Mouse (Mus musculus) hindbrain, embryonic 12.5 days (tissue): Measurements from ENCODE around the gene Dact2. TPM values are rescaled to one million over a fixed set of nuclear protein-coding genes. Genes with fewer than 3 reads are reported as not detected.
A peak's percentile ranks its signal among the peaks of the same experiment; 100 is the strongest.

Source experiments
- ATAC-seq: fragments of 200-750 bp; cut with Nextera tagmentation; 2 replicates; pipeline ENCODE4 v1.8.0; 2017; ENCODE audit warnings: moderate TSS enrichment; ENCODE audit not compliant: low FRiP score
- H3K27ac ChIP-seq: fragments of 300-500 bp; sonication (generic); 2 replicates; pipeline ENCODE4 v1.5.1; 2016; ENCODE audit warnings: mild to moderate bottlenecking
- H3K27me3 ChIP-seq: fragments of 300-500 bp; sonication (generic); 2 replicates; pipeline ENCODE4 v1.6.1; 2016; ENCODE audit warnings: mild to moderate bottlenecking
- H3K36me3 ChIP-seq: fragments of 300-500 bp; sonication (generic); 2 replicates; pipeline ENCODE4 v1.6.1; 2016; ENCODE audit warnings: mild to moderate bottlenecking
- H3K4me1 ChIP-seq: fragments of 300-500 bp; sonication (generic); 2 replicates; pipeline ENCODE4 v1.6.1; 2016
- H3K4me2 ChIP-seq: fragments of 300-500 bp; sonication (generic); replicated peaks from 2 replicates; pipeline ENCODE4 v1.6.1; 2016; ENCODE audit warnings: mild to moderate bottlenecking
- H3K4me3 ChIP-seq: fragments of 300-500 bp; sonication (generic); 2 replicates; pipeline ENCODE4 v1.5.1; 2016; ENCODE audit warnings: mild to moderate bottlenecking
- H3K9ac ChIP-seq: fragments of 300-500 bp; sonication (generic); 2 replicates; pipeline ENCODE4 v1.6.1; 2016; ENCODE audit warnings: mild to moderate bottlenecking, moderate library complexity
- H3K9me3 ChIP-seq: fragments of 300-500 bp; sonication (generic); replicated peaks from 2 replicates; pipeline ENCODE4 v1.6.1; 2016; ENCODE audit warnings: mild to moderate bottlenecking
- WGBS: fragments of 180-500 bp; shearing (Covaris S2); methylation state at CpG from one replicate; pipeline ENCODE4 v1.1.7; 2016; 5-methylcytosine and 5-hydroxymethylcytosine counted together
- polyA plus RNA-seq: library from polyadenylated mRNA; unstranded; fragments of >200 nt; fragmentation: Nextera tagmentation; extraction: Ambion mirVana; gene quantifications from 2 replicates; pipeline ENCODE4 v1.2.1, GENCODE M21; 2016

Gene Dact2
- 1.0 and 1.3 TPM in 2 replicates for polyA plus RNA-seq

- Histone ChIP-seq H3K9me3 (no peaks in the 10 kb centered on the region), H3K27me3 (peaks cover 80% of the 10 kb centered on the region), H3K36me3 (no peaks in the 10 kb centered on the region), H3K9ac (peak within 1 kb of the TSS; percentile 68), H3K4me1 (peaks cover 32% of the 10 kb centered on the region), H3K4me2 (peak within 1 kb of the TSS; percentile 97), H3K27ac (no peak within 1 kb of the TSS), H3K4me3 (peak within 1 kb of the TSS; percentile 61)
- 49% methylated on average over 13 of the region's 13 CpGs for WGBS
- ATAC-seq, result no peak
Measured at GRCm38 (mm10) chr17:14204061-14204460, at the start of gene Dact2. TSS of gene Dact2 (minus strand) at chr17:14204304.

- 79% methylated on average over 7 of the region's 7 CpGs for WGBS
- H3K4me3 ChIP-seq, result no peak overlapping the region
- no peaks in the 10 kb centered on the region for H3K4me1 ChIP-seq
- 0 out of 2 replicates have a peak, but pooled peaks cover 2% of the 10 kb centered on the region for H3K27me3 ChIP-seq
- H3K4me2 ChIP-seq, result no peak overlapping the region
- H3K9ac ChIP-seq, result no peak overlapping the region
- H3K9me3 ChIP-seq, result no peaks in the 10 kb centered on the region
- H3K36me3 ChIP-seq, result no peaks in the 10 kb centered on the region
- ATAC-seq, result no peak
- no peak overlapping the region for H3K27ac ChIP-seq
Measured at GRCm38 (mm10) chr17:14252456-14252855, 48.4 kb upstream of the Dact2 start.

DNA sequence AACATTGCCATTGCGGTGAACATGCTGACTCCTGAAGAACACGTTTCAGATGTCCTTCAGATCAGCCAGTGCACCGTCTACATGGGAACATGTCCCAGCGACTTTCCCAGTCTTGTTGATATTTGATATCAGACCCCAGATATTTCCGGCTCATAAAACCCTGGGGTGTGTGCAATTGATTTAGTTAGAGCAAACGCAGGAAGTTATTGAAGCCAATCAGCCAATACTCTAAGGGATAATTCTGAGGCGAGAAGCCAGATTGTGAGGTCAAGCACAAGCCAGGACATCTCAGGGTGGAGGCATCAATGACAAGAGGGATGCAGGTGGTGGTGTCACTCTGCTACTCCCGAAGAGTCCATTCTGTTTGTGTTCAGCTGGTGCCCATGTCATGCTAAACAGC, 46.3 kb upstream of the Dact2 start:
- 0 out of 2 replicates have a peak, but pooled peaks cover 3% of the 10 kb centered on the region for H3K27me3 ChIP-seq
- no peaks in the 10 kb centered on the region for H3K4me1 ChIP-seq
- no peak overlapping the region for H3K4me3 ChIP-seq
- no peak overlapping the region for H3K4me2 ChIP-seq
- no peaks in the 10 kb centered on the region for H3K9me3 ChIP-seq
- H3K36me3 ChIP-seq, result no peaks in the 10 kb centered on the region
- ATAC-seq, result no peak
- no peak overlapping the region for H3K9ac ChIP-seq
- H3K27ac ChIP-seq, result no peak overlapping the region
- WGBS, result 84% methylated on average over 8 of the region's 8 CpGs

DNA sequence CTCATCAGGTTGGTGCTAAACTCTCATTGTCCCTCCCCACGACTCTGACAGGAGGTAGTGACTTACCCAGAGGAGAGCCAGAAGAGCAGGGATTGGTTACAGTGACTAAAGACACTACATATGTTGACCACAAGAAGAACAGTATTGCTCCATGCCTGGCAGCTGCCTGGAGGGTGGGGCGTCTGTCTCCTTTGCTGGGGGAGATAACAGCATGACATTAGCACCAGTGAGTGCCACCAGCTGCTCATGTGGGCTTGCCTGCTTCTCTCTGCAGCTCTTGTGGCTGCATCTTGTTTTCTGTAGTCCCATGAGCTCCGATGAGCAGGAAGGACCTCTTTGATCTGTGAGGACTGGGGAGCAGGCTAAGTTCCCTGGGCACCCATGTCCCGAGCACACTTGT, 45.5 kb upstream of the Dact2 start:
- H3K4me1 ChIP-seq, result no peaks in the 10 kb centered on the region
- no peak for ATAC-seq
- 73% methylated on average over 4 of the region's 4 CpGs for WGBS
- H3K9ac ChIP-seq, result no peak overlapping the region
- no peaks in the 10 kb centered on the region for H3K9me3 ChIP-seq
- H3K4me2 ChIP-seq, result no peak overlapping the region
- no peaks in the 10 kb centered on the region for H3K36me3 ChIP-seq
- peaks cover 3% of the 10 kb centered on the region; the same call in 1 of the 2 replicates for H3K27me3 ChIP-seq
- H3K4me3 ChIP-seq, result no peak overlapping the region
- no peak overlapping the region for H3K27ac ChIP-seq

DNA sequence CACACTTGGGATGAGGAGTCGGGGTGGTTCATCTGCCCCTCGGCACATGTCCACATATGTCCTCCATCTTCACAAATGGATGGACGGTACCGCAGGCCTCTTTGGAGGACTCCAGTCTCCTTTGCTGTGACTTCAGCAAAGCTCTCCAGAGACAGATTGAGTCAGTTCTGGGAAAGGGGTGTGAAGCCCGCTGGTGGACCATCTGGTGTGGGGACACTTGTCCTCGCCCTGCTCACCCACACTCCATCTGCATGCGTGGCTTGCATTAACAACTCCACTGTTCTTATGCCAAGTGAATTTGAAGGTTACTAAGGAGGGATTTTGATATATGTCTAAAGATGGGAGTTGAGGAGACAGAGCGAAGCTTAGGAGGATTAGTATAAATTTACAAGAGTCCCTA, 43.8 kb upstream of the Dact2 start:
- Histone ChIP-seq H3K4me1 (no peaks in the 10 kb centered on the region), H3K9me3 (no peaks in the 10 kb centered on the region), H3K36me3 (no peaks in the 10 kb centered on the region), H3K27me3 (peaks cover 3% of the 10 kb centered on the region), H3K9ac (no peak overlapping the region), H3K27ac (no peak overlapping the region), H3K4me2 (no peak overlapping the region), H3K4me3 (no peak overlapping the region)
- ATAC-seq, result no peak
- 94% methylated on average over 8 of the region's 8 CpGs for WGBS

DNA sequence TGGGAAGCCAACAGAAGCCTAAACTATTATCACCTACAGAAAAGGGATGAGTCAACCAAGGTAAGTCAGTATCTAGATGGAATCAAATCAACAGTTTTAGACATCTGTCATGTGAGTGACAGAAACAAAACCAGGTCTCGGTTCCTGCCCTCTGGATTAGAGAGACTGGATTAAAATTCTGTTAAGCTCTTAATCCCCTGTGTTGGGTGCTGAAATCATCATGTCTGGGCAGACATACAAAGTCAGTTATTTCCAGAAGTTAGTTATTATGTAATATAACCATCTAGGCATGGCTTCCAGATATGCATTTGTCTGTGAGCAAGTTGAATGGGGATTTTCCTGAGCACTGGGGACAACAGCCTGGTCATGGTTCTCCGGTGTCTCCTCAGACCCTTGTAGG, 42.2 kb upstream of the Dact2 start:
- H3K4me2 ChIP-seq, result no peak overlapping the region
- no peaks in the 10 kb centered on the region for H3K4me1 ChIP-seq
- H3K9ac ChIP-seq, result no peak overlapping the region
- 91% methylated on average over 2 of the region's 2 CpGs for WGBS
- H3K27me3 ChIP-seq, result peaks cover 3% of the 10 kb centered on the region
- H3K9me3 ChIP-seq, result no peaks in the 10 kb centered on the region
- ATAC-seq, result no peak
- H3K36me3 ChIP-seq, result no peaks in the 10 kb centered on the region
- no peak overlapping the region for H3K27ac ChIP-seq
- H3K4me3 ChIP-seq, result no peak overlapping the region

DNA sequence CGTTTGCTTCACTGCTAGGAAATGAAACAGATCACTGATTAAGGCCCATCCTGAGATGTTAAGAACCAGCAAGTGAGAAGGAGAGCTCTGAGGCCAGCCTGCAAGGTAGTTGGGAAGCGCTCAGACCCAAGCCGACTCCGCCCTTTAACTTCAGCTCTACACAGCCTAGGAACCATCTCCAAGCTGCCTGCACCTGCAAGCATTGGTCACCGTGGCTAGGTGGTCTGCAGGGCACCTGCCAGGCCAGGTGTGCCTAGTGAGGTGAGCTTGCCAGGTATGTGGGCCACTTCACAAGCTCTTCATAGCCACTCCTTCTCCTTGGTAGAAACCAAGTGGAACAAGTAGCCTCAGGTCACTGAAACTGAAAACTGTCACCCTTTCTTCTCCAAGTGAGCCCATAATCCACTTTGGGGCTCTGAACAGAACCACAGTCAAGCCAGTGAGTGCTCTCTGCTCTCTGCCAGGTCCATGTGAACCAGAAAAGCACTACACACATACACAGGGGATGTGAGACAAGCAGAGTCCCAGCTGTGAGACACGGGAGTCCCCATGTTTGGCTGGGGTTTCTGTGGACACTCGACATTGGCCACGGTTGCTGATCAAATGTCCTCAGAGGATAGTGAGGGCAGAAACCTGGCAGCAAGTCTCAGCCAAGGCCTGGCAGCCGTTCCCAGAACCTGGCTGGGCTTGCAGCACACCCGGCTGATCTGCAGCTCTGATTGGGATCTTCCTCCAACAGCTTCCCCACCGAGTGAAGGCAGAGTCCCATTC, 40.3 kb upstream of the Dact2 start:
- WGBS, result 73% methylated on average over 11 of the region's 11 CpGs
- no peak for ATAC-seq

GRCm38 (mm10) chr17:14242634-14243033, 38.5 kb upstream of the Dact2 start:
- Histone ChIP-seq H3K4me2 (no peak overlapping the region), H3K27ac (no peak overlapping the region), H3K9me3 (no peaks in the 10 kb centered on the region), H3K27me3 (peaks cover 3% of the 10 kb centered on the region), H3K4me3 (no peak overlapping the region), H3K36me3 (no peaks in the 10 kb centered on the region), H3K4me1 (no peaks in the 10 kb centered on the region), H3K9ac (no peak overlapping the region)
- no peak for ATAC-seq
- 94% methylated on average over 8 of the region's 8 CpGs for WGBS

More for the DNA sequence above, 40.3 kb upstream of the Dact2 start:
- H3K27me3 ChIP-seq, result peaks cover 3% of the 10 kb centered on the region
- no peak overlapping the region for H3K27ac ChIP-seq
- H3K36me3 ChIP-seq, result no peaks in the 10 kb centered on the region
- no peaks in the 10 kb centered on the region for H3K9me3 ChIP-seq
- no peak overlapping the region for H3K4me2 ChIP-seq
- no peak overlapping the region for H3K9ac ChIP-seq
- no peaks in the 10 kb centered on the region for H3K4me1 ChIP-seq
- H3K4me3 ChIP-seq, result no peak overlapping the region

- Histone ChIP-seq H3K9me3 (no peaks in the 10 kb centered on the region), H3K36me3 (no peaks in the 10 kb centered on the region), H3K4me1 (no peaks in the 10 kb centered on the region), H3K9ac (no peak overlapping the region), H3K4me2 (no peak overlapping the region), H3K4me3 (no peak overlapping the region), H3K27ac (no peak overlapping the region), H3K27me3 (no peaks in the 10 kb centered on the region; the same call in none of the 2 replicates)
- WGBS, result 88% methylated on average over 10 of the region's 10 CpGs
- no peak for ATAC-seq
Measured at GRCm38 (mm10) chr17:14239960-14240359, 35.9 kb upstream of the Dact2 start.

DNA sequence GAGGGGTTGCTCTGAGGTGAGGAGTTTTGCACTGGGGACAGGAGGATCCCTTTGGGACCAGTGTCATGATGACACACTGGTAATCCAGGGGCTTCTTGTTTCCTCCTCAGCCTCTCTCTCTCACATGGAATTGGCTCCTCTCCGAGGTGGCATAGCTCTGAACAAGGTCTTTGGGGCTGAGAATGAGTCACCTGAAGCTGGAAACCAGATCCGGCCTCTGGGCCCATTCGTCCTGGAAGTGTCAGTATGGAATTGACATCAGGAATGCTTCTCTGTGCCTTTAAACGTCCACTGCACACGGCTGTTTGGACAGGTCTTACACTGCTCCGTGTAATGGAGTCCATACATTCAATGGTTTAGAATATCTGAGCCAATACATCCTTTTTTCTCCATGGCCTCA, 33.0 kb upstream of the Dact2 start:
- 73% methylated on average over 6 of the region's 6 CpGs for WGBS
- no peak overlapping the region for H3K27ac ChIP-seq

DNA sequence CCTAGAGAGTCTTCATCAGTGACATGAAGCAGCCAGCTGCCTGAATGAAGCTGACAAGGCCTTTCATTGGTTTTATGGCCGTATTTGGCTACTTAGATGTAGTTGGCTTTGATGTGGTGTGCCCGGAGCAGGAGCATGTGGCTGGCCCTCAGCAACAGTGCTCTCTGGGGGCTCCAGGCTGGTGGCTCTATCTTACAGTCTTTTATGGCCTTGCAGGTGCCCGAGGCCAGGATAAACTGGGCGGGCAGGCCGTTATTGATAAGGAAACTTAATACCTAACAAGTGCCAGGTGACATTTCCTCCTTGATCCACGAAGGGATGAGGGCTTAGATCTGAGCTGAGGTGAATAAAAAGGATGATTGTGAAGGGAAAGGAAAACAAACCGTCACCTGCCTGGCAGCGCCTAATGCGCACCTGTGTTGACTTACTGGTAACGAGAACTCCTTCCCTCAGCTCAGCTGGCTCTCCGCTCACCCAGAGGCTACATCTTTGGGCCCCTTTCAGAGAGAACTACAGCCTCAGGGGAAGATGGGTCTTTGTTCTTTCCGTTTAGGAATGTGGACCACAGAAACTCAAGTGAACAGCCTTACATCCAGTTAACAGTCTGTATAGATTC, 30.8 kb upstream of the Dact2 start:
- WGBS, result 69% methylated on average over 12 of the region's 12 CpGs

More for the DNA sequence above, 33.0 kb upstream of the Dact2 start:
- Histone ChIP-seq H3K4me3 (no peak overlapping the region), H3K4me1 (no peaks in the 10 kb centered on the region), H3K4me2 (no peak overlapping the region), H3K9ac (no peak overlapping the region), H3K36me3 (no peaks in the 10 kb centered on the region), H3K27me3 (no peaks in the 10 kb centered on the region), H3K9me3 (no peaks in the 10 kb centered on the region)
- no peak for ATAC-seq

GRCm38 (mm10) chr17:14233658-14234057, 29.6 kb upstream of the Dact2 start:
- no peak overlapping the region for H3K4me3 ChIP-seq
- no peaks in the 10 kb centered on the region for H3K9me3 ChIP-seq
- H3K36me3 ChIP-seq, result no peaks in the 10 kb centered on the region
- no peak overlapping the region for H3K27ac ChIP-seq
- H3K9ac ChIP-seq, result no peak overlapping the region
- H3K4me1 ChIP-seq, result peaks cover 10% of the 10 kb centered on the region
- no peak overlapping the region for H3K4me2 ChIP-seq
- H3K27me3 ChIP-seq, result no peaks in the 10 kb centered on the region
- 59% methylated on average over 4 of the region's 4 CpGs for WGBS
- no peak for ATAC-seq

More for the DNA sequence above, 30.8 kb upstream of the Dact2 start:
- no peak for ATAC-seq
- Histone ChIP-seq H3K4me3 (no peak overlapping the region), H3K27ac (no peak overlapping the region), H3K9me3 (no peaks in the 10 kb centered on the region), H3K36me3 (no peaks in the 10 kb centered on the region), H3K9ac (no peak overlapping the region), H3K4me1 (peaks cover 10% of the 10 kb centered on the region), H3K4me2 (no peak overlapping the region), H3K27me3 (no peaks in the 10 kb centered on the region)

GRCm38 (mm10) chr17:14232629-14233028, 28.5 kb upstream of the Dact2 start:
- whole genome bisulfite sequencing, result 58% methylated on average over 3 of the region's 3 CpGs
- H3K9ac ChIP-seq, result no peak overlapping the region
- peak; percentile 29 for ATAC-seq
- H3K36me3 ChIP-seq, result no peaks in the 10 kb centered on the region
- no peaks in the 10 kb centered on the region for H3K9me3 ChIP-seq
- no peaks in the 10 kb centered on the region for H3K27me3 ChIP-seq
- H3K4me1 ChIP-seq, result peaks cover 10% of the 10 kb centered on the region
- no peak overlapping the region for H3K4me2 ChIP-seq
- H3K4me3 ChIP-seq, result no peak overlapping the region
- H3K27ac ChIP-seq, result no peak overlapping the region
